Mouse (Mus musculus) G1E (cell line): ENCODE measurements around the gene Gm20814. TPM values are rescaled to one million over a fixed set of nuclear protein-coding genes. Genes with fewer than 3 reads are reported as not detected.
"Not testable (repeated sequence)": the region's sequence is repeated elsewhere in the genome, so short reads cannot be mapped to it uniquely, and the experiment has no call there.

Source experiments
- ATAC-seq: 2 replicates; pipeline ENCODE4 v1.8.0; 2016; ENCODE audit warnings: mild to moderate bottlenecking; ENCODE audit not compliant: insufficient number of reproducible peaks, poor library complexity, low FRiP score, severe bottlenecking; ENCODE audit errors: extremely low read depth
- DNase-seq: peaks from one replicate; pipeline ENCODE4 v3.0.0; 2012; ENCODE audit warnings: low spot score
- H3K27me3 ChIP-seq: 2 replicates; pipeline ENCODE4 v1.6.1; 2012; ENCODE audit warnings: mild to moderate bottlenecking, low read length, inconsistent platforms; ENCODE audit not compliant: insufficient read depth
- H3K36me3 ChIP-seq: replicated peaks from 2 replicates; pipeline ENCODE3; 2012; ENCODE audit warnings: mild to moderate bottlenecking, inconsistent platforms
- H3K4me1 ChIP-seq: 2 replicates; pipeline ENCODE4 v1.6.1; 2012; ENCODE audit warnings: low read depth, low read length, inconsistent platforms, mixed read lengths; ENCODE audit not compliant: insufficient read depth
- H3K4me3 ChIP-seq: 2 replicates; pipeline ENCODE4 v1.5.1; 2012; ENCODE audit warnings: low read depth, mild to moderate bottlenecking, inconsistent platforms, low read length, moderate library complexity, mixed read lengths
- H3K9me3 ChIP-seq: replicated peaks from 2 replicates; pipeline ENCODE4 v1.6.1; 2012; ENCODE audit warnings: inconsistent platforms
- polyA plus RNA-seq: library from polyadenylated mRNA; stranded (reverse); fragments of >175 nt; gene quantifications from 2 replicates; pipeline ENCODE4 v1.2.3, GENCODE M21; 2012
- total RNA-seq, 2 experiments: library from RNA; stranded (forward) in 1 of 2; stranded (reverse) in 1 of 2; fragments of 200-1000 nt in 1 of 2; fragments of >200 nt in 1 of 2; fragmentation: Nextera tagmentation in 1 of 2; gene quantifications; 2 replicates each; pipeline ENCODE4 v1.2.3; 2014 to 2017

The Gm20814 gene
- not detected in 2 replicates for total RNA-seq (2014; fragmentation: Nextera tagmentation)
- total RNA-seq (2017): not detected in 2 replicates
- not detected in 2 replicates for polyA plus RNA-seq

DNA sequence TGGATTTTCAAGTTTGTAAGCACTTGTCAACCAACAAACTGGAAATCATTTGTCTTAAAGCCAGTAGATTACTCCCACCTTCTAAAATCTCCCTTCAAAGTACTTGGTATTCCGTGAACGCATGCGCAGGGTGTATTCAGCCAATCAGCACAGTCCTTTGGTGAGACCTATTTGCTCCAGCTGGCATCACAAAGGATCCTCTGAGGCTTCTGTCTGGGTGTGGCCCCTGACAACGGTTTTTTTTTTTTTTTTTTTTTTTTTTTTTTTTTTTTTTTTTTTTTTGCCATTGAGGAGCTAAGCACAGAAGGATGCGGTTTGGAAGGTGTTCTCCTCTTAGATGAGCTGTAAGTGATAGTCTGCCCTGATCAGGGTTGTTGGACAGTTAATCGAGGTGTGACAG lies at the start of gene Gm20814:
TSS of gene Gm20814 (plus strand) at position 301 of the 400 bp plus-strand sequence.
- H3K4me3 ChIP-seq, ATAC-seq, H3K27me3 ChIP-seq, H3K4me1 ChIP-seq, H3K9me3 ChIP-seq, DNase-seq, H3K36me3 ChIP-seq: not testable (repeated sequence)
